Mouse (Mus musculus) hindbrain, embryonic 12.5 days (tissue): Measurements from ENCODE around the gene Lrfn4. TPM values are rescaled to one million over a fixed set of nuclear protein-coding genes. Genes with fewer than 3 reads are reported as not detected.

ENCODE experiments used
- ATAC-seq: fragments of 200-750 bp; cut with Nextera tagmentation; 2 replicates; pipeline ENCODE4 v1.8.0; 2017; ENCODE audit warnings: moderate TSS enrichment; ENCODE audit not compliant: low FRiP score
- H3K27ac ChIP-seq: fragments of 300-500 bp; sonication (generic); 2 replicates; pipeline ENCODE4 v1.5.1; 2016; ENCODE audit warnings: mild to moderate bottlenecking
- H3K27me3 ChIP-seq: fragments of 300-500 bp; sonication (generic); 2 replicates; pipeline ENCODE4 v1.6.1; 2016; ENCODE audit warnings: mild to moderate bottlenecking
- H3K36me3 ChIP-seq: fragments of 300-500 bp; sonication (generic); 2 replicates; pipeline ENCODE4 v1.6.1; 2016; ENCODE audit warnings: mild to moderate bottlenecking
- H3K4me1 ChIP-seq: fragments of 300-500 bp; sonication (generic); 2 replicates; pipeline ENCODE4 v1.6.1; 2016
- H3K4me2 ChIP-seq: fragments of 300-500 bp; sonication (generic); replicated peaks from 2 replicates; pipeline ENCODE4 v1.6.1; 2016; ENCODE audit warnings: mild to moderate bottlenecking
- H3K4me3 ChIP-seq: fragments of 300-500 bp; sonication (generic); 2 replicates; pipeline ENCODE4 v1.5.1; 2016; ENCODE audit warnings: mild to moderate bottlenecking
- H3K9ac ChIP-seq: fragments of 300-500 bp; sonication (generic); 2 replicates; pipeline ENCODE4 v1.6.1; 2016; ENCODE audit warnings: mild to moderate bottlenecking, moderate library complexity
- H3K9me3 ChIP-seq: fragments of 300-500 bp; sonication (generic); replicated peaks from 2 replicates; pipeline ENCODE4 v1.6.1; 2016; ENCODE audit warnings: mild to moderate bottlenecking
- WGBS: fragments of 180-500 bp; shearing (Covaris S2); methylation state at CpG from one replicate; pipeline ENCODE4 v1.1.7; 2016; 5-methylcytosine and 5-hydroxymethylcytosine counted together
- polyA plus RNA-seq: library from polyadenylated mRNA; unstranded; fragments of >200 nt; fragmentation: Nextera tagmentation; extraction: Ambion mirVana; gene quantifications from 2 replicates; pipeline ENCODE4 v1.2.1, GENCODE M21; 2016

The Lrfn4 gene
- polyA plus RNA-seq, 1 experiment from 2014 or later = 16.3 TPM

- H3K9ac ChIP-seq = no peak overlapping the region
- peaks cover 35% of the 10 kb centered on the region for H3K36me3 ChIP-seq
- ATAC-seq = no peak
- no peaks in the 10 kb centered on the region for H3K9me3 ChIP-seq
- H3K4me3 ChIP-seq = no peak overlapping the region
- H3K4me1 ChIP-seq = peaks cover 25% of the 10 kb centered on the region
- no peak overlapping the region for H3K27ac ChIP-seq
- H3K4me2 ChIP-seq = no peak overlapping the region
- 65% methylated on average over 5 of the region's 5 CpGs for WGBS
- no peaks in the 10 kb centered on the region for H3K27me3 ChIP-seq
Observed at GRCm38 (mm10) chr19:4622780-4623179, 7.3 kb upstream of the Lrfn4 start.

DNA sequence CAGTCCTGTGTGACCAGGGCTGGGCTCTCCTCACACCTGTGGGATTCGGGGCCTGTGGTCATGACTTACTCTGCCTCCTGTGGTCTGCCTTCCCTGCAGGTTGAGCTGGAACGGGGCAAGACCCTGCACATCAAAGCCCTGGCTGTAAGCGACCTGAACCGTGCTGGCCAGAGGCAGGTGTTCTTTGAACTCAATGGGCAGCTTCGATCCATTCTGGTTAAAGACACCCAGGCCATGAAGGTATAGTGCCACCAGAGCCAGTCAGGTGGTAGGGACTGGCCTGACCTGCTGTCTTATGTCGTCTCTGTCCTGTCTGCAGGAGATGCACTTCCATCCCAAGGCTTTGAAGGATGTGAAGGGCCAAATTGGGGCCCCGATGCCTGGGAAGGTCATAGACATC lies 5.3 kb upstream of the Lrfn4 start:
- ATAC-seq = no peak
- Histone ChIP-seq H3K4me2 (no peak overlapping the region), H3K4me3 (no peak overlapping the region), H3K9me3 (no peaks in the 10 kb centered on the region), H3K27ac (no peak overlapping the region), H3K36me3 (peaks cover 35% of the 10 kb centered on the region), H3K9ac (no peak overlapping the region), H3K4me1 (peaks cover 20% of the 10 kb centered on the region), H3K27me3 (no peaks in the 10 kb centered on the region)
- WGBS = 89% methylated on average over 7 of the region's 7 CpGs

DNA sequence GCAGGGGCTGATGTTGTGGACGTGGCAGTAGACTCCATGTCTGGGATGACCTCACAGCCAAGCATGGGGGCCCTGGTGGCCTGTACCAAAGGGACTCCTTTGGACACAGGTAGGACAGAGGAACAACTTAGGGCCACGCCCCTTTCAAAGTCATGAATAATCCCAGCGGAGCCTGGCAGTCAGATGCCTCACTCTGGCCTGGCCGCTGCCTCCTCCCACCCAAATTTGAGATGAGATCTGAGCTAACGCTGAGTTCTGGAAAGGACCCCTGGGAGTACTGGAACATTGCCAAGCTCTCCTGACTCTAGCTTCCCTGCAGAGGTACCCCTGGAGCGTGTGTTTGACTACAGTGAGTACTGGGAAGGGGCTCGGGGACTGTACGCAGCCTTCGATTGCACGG lies 4.0 kb upstream of the Lrfn4 start:
- Histone ChIP-seq H3K9me3 (no peaks in the 10 kb centered on the region), H3K4me2 (no peak overlapping the region), H3K4me1 (peaks cover 18% of the 10 kb centered on the region), H3K36me3 (peaks cover 35% of the 10 kb centered on the region), H3K27me3 (no peaks in the 10 kb centered on the region), H3K4me3 (no peak overlapping the region), H3K27ac (no peak overlapping the region), H3K9ac (no peak overlapping the region)
- no peak for ATAC-seq
- WGBS = 89% methylated on average over 10 of the region's 10 CpGs

DNA sequence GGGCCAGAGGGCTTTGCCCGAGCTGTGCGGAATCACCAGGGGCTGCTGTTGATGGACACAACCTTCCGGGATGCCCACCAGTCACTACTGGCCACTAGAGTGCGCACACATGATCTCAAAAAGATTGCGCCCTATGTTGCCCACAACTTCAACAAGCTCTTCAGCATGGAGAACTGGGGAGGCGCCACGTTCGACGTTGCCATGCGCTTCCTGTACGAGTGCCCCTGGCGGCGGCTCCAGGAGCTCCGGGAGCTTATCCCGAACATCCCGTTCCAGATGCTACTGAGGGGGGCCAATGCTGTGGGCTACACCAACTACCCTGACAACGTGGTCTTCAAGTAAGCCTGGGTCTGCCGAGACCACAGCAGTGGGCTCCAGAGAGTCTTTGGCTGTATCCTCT lies 2.7 kb upstream of the Lrfn4 start:
- Histone ChIP-seq H3K36me3 (peaks cover 37% of the 10 kb centered on the region), H3K4me3 (no peak overlapping the region), H3K9ac (no peak overlapping the region), H3K4me2 (no peak overlapping the region), H3K9me3 (no peaks in the 10 kb centered on the region), H3K27ac (no peak overlapping the region), H3K4me1 (peaks cover 23% of the 10 kb centered on the region), H3K27me3 (no peaks in the 10 kb centered on the region)
- no peak for ATAC-seq
- 26% methylated on average over 18 of the region's 18 CpGs for WGBS

DNA sequence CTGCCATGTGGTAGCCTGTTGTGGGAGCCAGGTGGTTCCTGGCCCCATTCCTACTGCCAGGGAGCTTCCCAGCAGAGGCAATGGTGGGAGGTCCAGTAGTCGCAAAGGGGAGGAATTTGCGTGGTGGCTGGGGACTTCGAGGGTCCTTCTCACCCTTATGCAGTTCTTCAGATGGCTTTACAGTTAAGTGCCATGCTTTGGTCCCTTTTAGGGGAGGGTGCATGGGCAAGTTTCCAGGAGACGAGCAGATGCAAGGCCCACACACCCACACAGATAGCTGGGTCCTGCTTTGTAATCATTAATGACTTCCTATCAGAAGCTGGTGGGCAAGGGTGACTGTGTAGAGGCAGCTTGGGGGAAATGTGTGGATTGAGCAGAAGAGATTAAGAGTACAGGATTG lies 1.1 kb upstream of the Lrfn4 start:
- WGBS = 38% methylated on average over 4 of the region's 4 CpGs
- Histone ChIP-seq H3K4me3 (peak overlapping the region; percentile 92; the same call in 1 of the 2 replicates), H3K36me3 (peaks cover 37% of the 10 kb centered on the region), H3K4me2 (peak overlapping the region; percentile 80), H3K9ac (no peak overlapping the region), H3K27me3 (no peaks in the 10 kb centered on the region), H3K27ac (no peak overlapping the region), H3K4me1 (peaks cover 35% of the 10 kb centered on the region), H3K9me3 (no peaks in the 10 kb centered on the region)
- no peak for ATAC-seq

GRCm38 (mm10) chr19:4614305-4615150 lies 939 bp downstream of the Lrfn4 start:
- H3K4me2 ChIP-seq = peak overlapping the region; percentile 80
- peaks cover 34% of the 10 kb centered on the region for H3K36me3 ChIP-seq
- H3K9me3 ChIP-seq = no peaks in the 10 kb centered on the region
- peak overlapping the region; percentile 95 for H3K27ac ChIP-seq
- no peaks in the 10 kb centered on the region for H3K27me3 ChIP-seq
- 31% methylated on average over 26 of the region's 49 CpGs for WGBS
- peak overlapping the region; percentile 92 for H3K4me3 ChIP-seq
- H3K9ac ChIP-seq = peak overlapping the region; percentile 99
- ATAC-seq = 0 out of 2 replicates have a peak, but pooled peaks have one; percentile 14
- peaks cover 35% of the 10 kb centered on the region for H3K4me1 ChIP-seq

DNA sequence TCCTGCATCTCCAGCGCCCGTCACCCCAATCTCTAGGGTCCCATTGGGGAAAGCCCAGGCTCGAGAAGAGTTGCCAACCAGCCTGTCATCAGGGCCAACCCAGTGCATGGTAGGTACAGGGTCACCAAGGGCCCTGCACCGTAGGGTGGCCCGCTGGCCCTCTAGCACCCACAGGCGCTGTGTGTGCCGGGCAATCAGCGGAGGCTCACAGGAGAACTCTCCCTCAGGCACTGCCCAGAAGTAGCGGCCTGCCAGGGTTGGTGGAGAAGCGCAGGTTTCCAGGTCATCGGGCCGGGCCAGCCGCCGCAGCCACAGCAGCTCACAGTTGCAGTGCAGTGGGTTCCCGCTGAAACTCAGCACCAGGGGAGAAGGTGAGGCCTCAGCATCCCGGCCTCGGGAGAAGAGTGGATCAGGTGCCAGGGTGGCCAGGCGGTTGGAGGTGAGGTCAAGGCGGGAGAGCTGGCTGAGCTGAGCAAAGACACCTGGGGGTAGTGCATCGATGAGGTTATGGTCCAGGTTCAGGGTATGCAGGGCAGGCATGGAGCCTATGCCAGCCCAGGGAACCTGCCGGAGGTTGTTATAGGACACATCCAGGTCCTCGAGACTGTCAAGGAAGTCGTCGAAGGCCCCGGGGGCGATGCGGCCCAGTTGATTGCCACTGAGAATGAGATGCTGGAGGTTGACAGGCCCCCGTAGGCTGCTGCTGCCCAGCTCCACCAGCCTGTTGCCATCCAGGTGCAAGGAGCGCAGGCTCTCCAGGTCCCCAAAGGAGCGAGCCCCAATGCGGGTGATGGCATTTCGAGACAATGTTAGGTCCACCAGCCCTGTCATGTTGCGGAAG lies 1.8 kb downstream of the Lrfn4 start:
- Histone ChIP-seq H3K4me2 (peak overlapping the region; percentile 80), H3K27ac (no peak overlapping the region)
- WGBS = 90% methylated on average over 33 of the region's 33 CpGs

GRCm38 (mm10) chr19:4612181-4612961 lies 3.1 kb downstream of the Lrfn4 start:
- Histone ChIP-seq H3K27me3 (no peaks in the 10 kb centered on the region), H3K9me3 (no peaks in the 10 kb centered on the region), H3K9ac (no peak overlapping the region), H3K4me1 (peaks cover 35% of the 10 kb centered on the region), H3K27ac (no peak overlapping the region), H3K4me2 (0 out of 2 replicates have a peak overlapping the region, but pooled peaks have one; percentile 11), H3K4me3 (no peak overlapping the region), H3K36me3 (peaks cover 34% of the 10 kb centered on the region)
- WGBS = 89% methylated on average over 19 of the region's 19 CpGs
- ATAC-seq = no peak

More for the DNA sequence above, 1.8 kb downstream of the Lrfn4 start:
- no peak for ATAC-seq
- H3K4me3 ChIP-seq = peak overlapping the region; percentile 92
- peak overlapping the region; percentile 99; the same call in 1 of the 2 replicates for H3K9ac ChIP-seq
- no peaks in the 10 kb centered on the region for H3K9me3 ChIP-seq
- H3K36me3 ChIP-seq = peaks cover 34% of the 10 kb centered on the region
- peaks cover 35% of the 10 kb centered on the region for H3K4me1 ChIP-seq
- no peaks in the 10 kb centered on the region for H3K27me3 ChIP-seq

- WGBS = 62% methylated on average over 4 of the region's 4 CpGs
- ATAC-seq = no peak
Observed at GRCm38 (mm10) chr19:4610109-4610508, 5.4 kb downstream of the Lrfn4 start.

DNA sequence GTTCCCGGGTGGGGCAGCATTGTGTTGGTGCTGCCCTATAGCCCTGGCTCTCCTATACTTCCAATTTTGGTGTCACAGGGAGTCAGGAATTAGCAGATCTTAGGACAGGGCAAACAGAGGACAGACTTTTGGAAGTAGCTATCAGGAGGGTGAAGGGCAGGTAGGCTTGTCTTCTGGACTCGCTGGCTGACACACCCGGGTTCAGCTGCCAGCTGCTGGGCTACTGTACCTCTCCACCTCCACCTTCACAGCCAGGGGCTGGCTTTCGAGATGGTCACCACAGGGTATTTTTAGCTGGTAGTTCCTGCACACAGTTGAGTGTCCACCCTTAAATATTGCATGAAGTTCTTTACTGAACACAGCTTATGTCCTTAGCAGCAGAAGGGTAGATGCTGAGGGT lies 7.0 kb downstream of the Lrfn4 start:
- Histone ChIP-seq H3K9me3 (no peaks in the 10 kb centered on the region), H3K27me3 (no peaks in the 10 kb centered on the region), H3K4me2 (no peak overlapping the region), H3K36me3 (peaks cover 27% of the 10 kb centered on the region), H3K9ac (no peak overlapping the region), H3K4me3 (no peak overlapping the region), H3K27ac (no peak overlapping the region), H3K4me1 (peaks cover 16% of the 10 kb centered on the region)
- 86% methylated on average over 4 of the region's 4 CpGs for WGBS
- no peak for ATAC-seq

More at GRCm38 (mm10) chr19:4610109-4610508, 5.4 kb downstream of the Lrfn4 start:
- Histone ChIP-seq H3K9ac (no peak overlapping the region), H3K36me3 (peaks cover 34% of the 10 kb centered on the region), H3K4me1 (peaks cover 28% of the 10 kb centered on the region), H3K27ac (no peak overlapping the region), H3K4me3 (no peak overlapping the region), H3K27me3 (no peaks in the 10 kb centered on the region), H3K4me2 (no peak overlapping the region), H3K9me3 (no peaks in the 10 kb centered on the region)

DNA sequence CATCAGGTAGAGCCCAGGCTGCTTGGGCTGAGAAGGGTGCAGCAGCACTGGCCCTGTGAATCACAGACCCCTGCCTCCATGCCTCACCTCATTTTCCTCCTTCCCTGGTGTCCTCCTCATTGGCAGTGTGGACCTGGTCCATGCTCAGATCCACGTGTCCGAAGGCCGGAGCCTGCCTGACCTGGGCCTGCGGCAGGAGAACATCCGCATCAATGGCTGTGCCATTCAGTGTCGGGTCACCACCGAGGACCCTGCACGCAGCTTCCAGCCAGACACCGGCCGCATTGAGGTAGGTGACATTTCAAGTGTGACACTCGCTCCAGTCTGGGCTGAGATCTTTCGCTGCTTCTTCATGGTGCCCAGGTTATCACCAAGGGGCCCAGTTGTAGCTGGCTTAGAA lies 8.1 kb downstream of the Lrfn4 start:
- WGBS = 93% methylated on average over 12 of the region's 12 CpGs
- H3K4me1 ChIP-seq = peaks cover 5% of the 10 kb centered on the region; the same call in 1 of the 2 replicates
- no peak overlapping the region for H3K27ac ChIP-seq

DNA sequence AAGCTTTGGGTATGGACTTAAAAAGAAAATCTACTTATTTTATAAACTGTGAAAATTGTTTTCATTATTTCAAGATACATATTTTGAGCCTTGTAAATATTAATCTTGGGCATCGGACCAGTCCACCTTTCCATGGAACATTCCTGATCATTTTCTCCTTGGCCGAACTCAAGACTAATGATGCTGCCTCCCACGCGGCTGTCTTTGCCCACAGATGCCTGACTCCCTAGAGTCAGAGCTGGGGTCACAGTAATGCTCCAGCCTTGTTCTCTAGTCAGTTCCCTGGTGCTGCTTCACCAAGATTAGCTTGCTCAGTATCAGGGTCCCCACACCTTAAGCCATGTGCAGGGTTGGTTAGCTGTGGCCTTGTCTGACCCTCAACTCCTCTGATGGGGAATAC lies 9.8 kb downstream of the Lrfn4 start:
- WGBS = 81% methylated on average over 4 of the region's 4 CpGs
- Histone ChIP-seq H3K4me2 (no peak overlapping the region), H3K27ac (no peak overlapping the region), H3K4me1 (no peaks in the 10 kb centered on the region), H3K27me3 (no peaks in the 10 kb centered on the region), H3K36me3 (no peaks in the 10 kb centered on the region), H3K4me3 (no peak overlapping the region), H3K9me3 (no peaks in the 10 kb centered on the region), H3K9ac (no peak overlapping the region)
- no peak for ATAC-seq

More for the DNA sequence above, 8.1 kb downstream of the Lrfn4 start:
- H3K36me3 ChIP-seq = peaks cover 16% of the 10 kb centered on the region
- no peaks in the 10 kb centered on the region for H3K27me3 ChIP-seq
- ATAC-seq = no peak
- H3K9me3 ChIP-seq = no peaks in the 10 kb centered on the region
- H3K4me3 ChIP-seq = no peak overlapping the region
- H3K9ac ChIP-seq = no peak overlapping the region
- H3K4me2 ChIP-seq = no peak overlapping the region
